ENCODE assay signal across 9 mouse cellular contexts in genomic region chr11:21033823-21034401, GRCm38 (mm10). TPM values are rescaled to one million over a fixed set of nuclear protein-coding genes. Genes with fewer than 3 reads are reported as not detected.
DNase-seq lines count a peak whose midpoint lies in the region; ATAC-seq lines count a peak whose summit lies in the region.
"Had no signal": no experiment of that assay in that cellular context is flagged by ENCODE, and none has a peak within 500 bp of the region (broad histone marks: within the 10 kb centered on the region; RNA-seq: fewer than 3 reads in every experiment).

No protein-coding gene starts in this region.

- WGBS in limb, embryonic 12.5 days, result 32% methylated on average over 11 of the region's 11 CpGs

- no peaks in the 10 kb centered on the region for H3K27me3 ChIP-seq in limb, embryonic 12.5 days

- intact Hi-C loops in heart, postnatal 10 days (cut with DNase I), result no loop called here

- H3K9me3 ChIP-seq in limb, embryonic 12.5 days, result 0 out of 2 replicates have a peak, but pooled peaks cover 11% of the 10 kb centered on the region

- no peak overlapping the region for H3K9ac ChIP-seq in limb, embryonic 12.5 days (replicated peaks)

- no peak for DNase-seq in frontal cortex, adult 2 months (ENCODE audit: extremely low spot score in 1 of 2, low spot score in 1 of 2)
- peak; percentile 58 for DNase-seq in ZHBTc4 (ENCODE audit: low read depth, low spot score)
- peak; percentile 29 to 50 for DNase-seq in heart, postnatal 10 days
- peak; percentile 57 for DNase-seq in naive thymus-derived CD4-positive, alpha-beta T cell, adult 2 months (ENCODE audit: low read depth)
- DNase-seq in thymus, postnatal 14 days, result peak; percentile 49
- no peak for DNase-seq in cerebellum, postnatal 14 days

- no peak overlapping the region for H3K4me3 ChIP-seq in limb, embryonic 12.5 days (replicated peaks)

- peak overlapping the region; percentile 26 for H3K4me2 ChIP-seq in limb, embryonic 12.5 days

- no peaks in the 10 kb centered on the region for H3K36me3 ChIP-seq in limb, embryonic 12.5 days
- H3K36me3 ChIP-seq: G1E had no signal

- peaks cover 16% of the 10 kb centered on the region for H3K4me1 ChIP-seq in limb, embryonic 12.5 days (replicated peaks)

- peak overlapping the region; percentile 8; the same call in 1 of the 2 replicates for H3K27ac ChIP-seq in limb, embryonic 12.5 days

- peak; percentile 50 for ATAC-seq in frontal cortex, adult (ENCODE audit: low TSS enrichment)
- 0 out of 2 replicates have a peak, but pooled peaks have one; percentile 18 for ATAC-seq in limb, embryonic 12.5 days (ENCODE audit: insufficient number of reproducible peaks, insufficient read depth, low FRiP score, low TSS enrichment, low read depth)

RNA-seq across cellular contexts. Expression of gene Peli1, which starts 57.2 kb away (rescaled TPM):
- 29.1 and 32.7 TPM in 2 replicates for polyA plus RNA-seq in frontal cortex, adult 2 months (2012; rRNA removed)
- 10 to 100 TPM; 21.0 to 23.3 TPM for total RNA-seq in heart, postnatal 10 days (2021)
- 66.6 and 66.9 TPM in 2 replicates for polyA plus RNA-seq in limb, embryonic 12.5 days (2016; fragmentation: Nextera tagmentation; extraction: Ambion mirVana)

Comparison
In these comparisons a context has a peak if more than half of its experiments do, and no peak if none do; other contexts are left out.
1. DNase-seq: peak in ZHBTc4 (single experiment), heart, postnatal 10 days (2 of 2), naive thymus-derived CD4-positive, alpha-beta T cell, adult 2 months (single experiment) and thymus, postnatal 14 days (single experiment); none in frontal cortex, adult 2 months (0 of 2) and cerebellum, postnatal 14 days (0 of 2).